Mouse (Mus musculus) adrenal gland, postnatal 36 days (tissue): ENCODE measurements at regions not wholly inside any gene's neighbourhood (a gene's known extent, or its start where the extent isn't known, plus 50 kb on each side); places are given as distances from the start of the nearest gene placed in this dataset.

Experiments used
- DNase-seq, 2 experiments: peaks; one replicate each; pipeline ENCODE4 v3.0.0; 2021; ENCODE audit warnings: mixed read lengths in 1 of 2

GRCm38 (mm10) chrX:121533360-121533759 lies 863.8 kb downstream of the Nap1l3 start:
- DNase-seq = no peak

GRCm38 (mm10) chrX:121519830-121520229 lies 877.4 kb downstream of the Nap1l3 start:
- DNase-seq = no peak

- DNase-seq = peak in 1 of 2 experiments; percentile 1
Measured at GRCm38 (mm10) chrX:121497727-121498126, 899.5 kb downstream of the Nap1l3 start.

GRCm38 (mm10) chrX:121497219-121497618 lies 900.0 kb downstream of the Nap1l3 start:
- DNase-seq = no peak

GRCm38 (mm10) chrX:121479402-121479989 lies 917.7 kb downstream of the Nap1l3 start:
- no peak for DNase-seq

- no peak for DNase-seq
Measured at GRCm38 (mm10) chrX:121429078-121429477, 968.1 kb downstream of the Nap1l3 start.
